Mouse (Mus musculus) neural tube, embryonic 15.5 days (tissue): Measurements from ENCODE around the gene Slc2a2. TPM values are rescaled to one million over a fixed set of nuclear protein-coding genes. Genes with fewer than 3 reads are reported as not detected.

Experiments
- ATAC-seq: fragments of 200-750 bp; cut with Nextera tagmentation; 2 replicates; pipeline ENCODE4 v1.8.0; 2017; ENCODE audit warnings: mild to moderate bottlenecking, moderate TSS enrichment, moderate library complexity; ENCODE audit not compliant: low FRiP score
- H3K27ac ChIP-seq: fragments of 300-500 bp; sonication (generic); replicated peaks from 2 replicates; pipeline ENCODE4 v1.5.1; 2015; ENCODE audit warnings: mild to moderate bottlenecking, inconsistent platforms
- H3K27me3 ChIP-seq: fragments of 300-500 bp; sonication (generic); replicated peaks from 2 replicates; pipeline ENCODE4 v1.6.1; 2015; ENCODE audit warnings: inconsistent platforms
- H3K36me3 ChIP-seq: fragments of 300-500 bp; sonication (generic); 2 replicates; pipeline ENCODE4 v1.6.1; 2015; ENCODE audit warnings: inconsistent platforms
- H3K4me1 ChIP-seq: fragments of 300-500 bp; sonication (generic); 2 replicates; pipeline ENCODE4 v1.6.1; 2015; ENCODE audit warnings: inconsistent platforms
- H3K4me2 ChIP-seq: fragments of 300-500 bp; sonication (generic); 2 replicates; pipeline ENCODE4 v1.6.1; 2015; ENCODE audit warnings: inconsistent platforms, mild to moderate bottlenecking, moderate library complexity
- H3K4me3 ChIP-seq: fragments of 300-500 bp; sonication (generic); replicated peaks from 2 replicates; pipeline ENCODE4 v1.5.1; 2015; ENCODE audit warnings: mild to moderate bottlenecking, inconsistent platforms
- H3K9ac ChIP-seq: fragments of 300-500 bp; sonication (generic); replicated peaks from 2 replicates; pipeline ENCODE4 v1.6.1; 2015; ENCODE audit warnings: mild to moderate bottlenecking, inconsistent platforms
- H3K9me3 ChIP-seq: fragments of 300-500 bp; sonication (generic); replicated peaks from 2 replicates; pipeline ENCODE4 v1.6.1; 2016; ENCODE audit warnings: inconsistent platforms
- WGBS: fragments of 180-500 bp; shearing (Covaris S2); methylation state at CpG from one replicate; pipeline ENCODE4 v1.1.7; 2015; ENCODE audit warnings: mixed read lengths; 5-methylcytosine and 5-hydroxymethylcytosine counted together
- polyA plus RNA-seq: library from polyadenylated mRNA; unstranded; fragments of >200 nt; fragmentation: Nextera tagmentation; extraction: Ambion mirVana; gene quantifications from 2 replicates; pipeline ENCODE4 v1.2.1, GENCODE M21; 2015

The Slc2a2 gene
- 0.10 and 0.11 TPM in 2 replicates for polyA plus RNA-seq

DNA sequence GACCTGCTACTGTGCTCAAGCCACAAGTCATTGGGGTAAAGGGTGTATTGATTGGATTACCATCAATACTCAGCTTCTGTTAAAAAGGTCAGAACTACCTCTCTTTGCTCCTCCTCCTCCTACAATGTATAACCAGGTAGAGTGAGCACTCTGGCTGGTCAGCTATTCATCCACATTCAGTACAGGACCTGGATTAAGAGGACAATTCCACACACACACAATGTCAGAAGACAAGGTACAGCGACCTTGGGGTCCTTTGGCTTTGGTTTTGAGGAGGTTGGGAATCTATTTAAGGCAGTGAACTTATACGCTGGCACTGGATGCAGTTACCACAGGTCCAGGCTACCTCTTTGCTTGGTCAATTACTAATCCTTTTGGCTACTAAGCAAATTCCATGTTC lies at the start of gene Slc2a2:
Slc2a2 (plus strand) TSS at position 107 of the 400 bp plus-strand sequence.
- H3K4me1 ChIP-seq = no peaks in the 10 kb centered on the region
- H3K4me2 ChIP-seq = no peak within 1 kb of the TSS
- WGBS = 85% methylated on average over 2 of the region's 2 CpGs
- no peaks in the 10 kb centered on the region for H3K27me3 ChIP-seq
- no peak for ATAC-seq
- H3K4me3 ChIP-seq = no peak within 1 kb of the TSS
- no peak within 1 kb of the TSS for H3K27ac ChIP-seq
- H3K36me3 ChIP-seq = no peaks in the 10 kb centered on the region
- H3K9me3 ChIP-seq = no peaks in the 10 kb centered on the region
- no peak within 1 kb of the TSS for H3K9ac ChIP-seq

GRCm38 (mm10) chr3:28652574-28652973 lies 45.1 kb upstream of the Slc2a2 start:
- no peak overlapping the region for H3K27ac ChIP-seq
- H3K4me2 ChIP-seq = no peak overlapping the region
- H3K9ac ChIP-seq = no peak overlapping the region
- WGBS = 61% methylated on average over 3 of the region's 3 CpGs
- no peaks in the 10 kb centered on the region for H3K9me3 ChIP-seq
- H3K36me3 ChIP-seq = peaks cover 76% of the 10 kb centered on the region
- no peaks in the 10 kb centered on the region for H3K27me3 ChIP-seq
- no peak for ATAC-seq
- no peak overlapping the region for H3K4me3 ChIP-seq
- H3K4me1 ChIP-seq = no peaks in the 10 kb centered on the region

GRCm38 (mm10) chr3:28653043-28653442 lies 44.7 kb upstream of the Slc2a2 start:
- Histone ChIP-seq H3K27me3 (no peaks in the 10 kb centered on the region), H3K27ac (no peak overlapping the region), H3K4me1 (no peaks in the 10 kb centered on the region), H3K4me3 (no peak overlapping the region), H3K4me2 (no peak overlapping the region), H3K9me3 (no peaks in the 10 kb centered on the region), H3K36me3 (peaks cover 77% of the 10 kb centered on the region), H3K9ac (no peak overlapping the region)
- 37% methylated on average over 3 of the region's 3 CpGs for WGBS
- peak; percentile 73 for ATAC-seq

DNA sequence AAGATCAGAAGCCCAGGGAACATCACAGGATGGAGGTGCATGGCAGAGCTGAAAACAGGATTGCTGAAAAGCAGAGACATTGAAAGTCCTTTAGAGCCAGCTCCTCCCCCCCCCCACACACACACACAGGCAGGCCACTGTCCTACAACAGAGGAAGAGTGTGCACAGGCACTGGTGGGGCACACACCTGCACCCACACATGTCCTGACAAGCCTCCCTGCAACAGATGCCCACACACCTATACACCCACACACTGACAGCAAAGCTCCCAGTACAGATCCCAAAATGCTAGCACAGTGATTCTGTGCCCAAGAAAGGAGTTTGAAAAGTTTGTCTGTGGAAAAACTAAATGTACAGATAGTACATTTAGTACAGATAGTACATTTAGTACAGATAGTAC lies 43.0 kb upstream of the Slc2a2 start:
- Histone ChIP-seq H3K4me3 (no peak overlapping the region), H3K27ac (no peak overlapping the region), H3K36me3 (peaks cover 64% of the 10 kb centered on the region), H3K9me3 (no peaks in the 10 kb centered on the region), H3K9ac (no peak overlapping the region), H3K4me1 (no peaks in the 10 kb centered on the region), H3K4me2 (no peak overlapping the region), H3K27me3 (no peaks in the 10 kb centered on the region)
- ATAC-seq = no peak

DNA sequence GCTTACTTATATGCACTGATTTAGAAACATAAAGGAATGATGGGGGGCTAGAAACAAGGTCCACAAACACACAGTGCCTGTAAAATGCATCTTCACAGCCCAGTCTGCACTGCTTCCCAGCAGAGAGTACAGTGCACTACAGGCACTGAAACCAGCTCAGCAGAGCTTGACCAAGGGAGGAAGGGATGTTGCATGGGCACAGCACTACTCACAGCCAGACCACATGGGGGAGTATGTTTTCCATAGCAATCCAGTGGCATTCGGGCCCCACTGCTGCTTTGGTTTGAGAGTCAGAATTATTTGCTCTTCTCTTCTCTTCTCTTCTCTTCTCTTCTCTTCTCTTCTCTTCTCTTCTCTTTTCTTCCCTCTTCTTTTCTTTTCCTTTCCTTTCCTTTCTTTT lies 39.4 kb upstream of the Slc2a2 start:
- no peak overlapping the region for H3K4me2 ChIP-seq
- 52% methylated on average over 1 of the region's 1 CpGs for WGBS
- no peaks in the 10 kb centered on the region for H3K9me3 ChIP-seq
- no peaks in the 10 kb centered on the region for H3K4me1 ChIP-seq
- no peak for ATAC-seq
- H3K4me3 ChIP-seq = no peak overlapping the region
- H3K27me3 ChIP-seq = no peaks in the 10 kb centered on the region
- no peak overlapping the region for H3K27ac ChIP-seq
- H3K36me3 ChIP-seq = peaks cover 59% of the 10 kb centered on the region
- no peak overlapping the region for H3K9ac ChIP-seq

GRCm38 (mm10) chr3:28680851-28681250 lies 16.9 kb upstream of the Slc2a2 start:
- ATAC-seq = no peak
- no peaks in the 10 kb centered on the region for H3K9me3 ChIP-seq
- H3K9ac ChIP-seq = no peak overlapping the region
- WGBS = 77% methylated on average over 7 of the region's 7 CpGs
- no peak overlapping the region for H3K4me3 ChIP-seq
- H3K27me3 ChIP-seq = no peaks in the 10 kb centered on the region
- H3K36me3 ChIP-seq = no peaks in the 10 kb centered on the region
- no peak overlapping the region for H3K4me2 ChIP-seq
- H3K4me1 ChIP-seq = no peaks in the 10 kb centered on the region
- H3K27ac ChIP-seq = no peak overlapping the region

- no peak overlapping the region for H3K27ac ChIP-seq
- no peaks in the 10 kb centered on the region for H3K36me3 ChIP-seq
- 36% methylated on average over 6 of the region's 6 CpGs for WGBS
- H3K4me3 ChIP-seq = no peak overlapping the region
- no peak overlapping the region for H3K9ac ChIP-seq
- no peak for ATAC-seq
- no peaks in the 10 kb centered on the region for H3K4me1 ChIP-seq
- H3K27me3 ChIP-seq = no peaks in the 10 kb centered on the region
- no peaks in the 10 kb centered on the region for H3K9me3 ChIP-seq
- no peak overlapping the region for H3K4me2 ChIP-seq
Observed at GRCm38 (mm10) chr3:28681866-28682265, 15.8 kb upstream of the Slc2a2 start.

GRCm38 (mm10) chr3:28682411-28682810 lies 15.3 kb upstream of the Slc2a2 start:
- H3K4me1 ChIP-seq = no peaks in the 10 kb centered on the region
- no peak overlapping the region for H3K4me3 ChIP-seq
- H3K27ac ChIP-seq = no peak overlapping the region
- no peak overlapping the region for H3K9ac ChIP-seq
- no peaks in the 10 kb centered on the region for H3K27me3 ChIP-seq
- WGBS = 54% methylated on average over 3 of the region's 3 CpGs
- no peak overlapping the region for H3K4me2 ChIP-seq
- no peaks in the 10 kb centered on the region for H3K9me3 ChIP-seq
- ATAC-seq = no peak
- no peaks in the 10 kb centered on the region for H3K36me3 ChIP-seq

DNA sequence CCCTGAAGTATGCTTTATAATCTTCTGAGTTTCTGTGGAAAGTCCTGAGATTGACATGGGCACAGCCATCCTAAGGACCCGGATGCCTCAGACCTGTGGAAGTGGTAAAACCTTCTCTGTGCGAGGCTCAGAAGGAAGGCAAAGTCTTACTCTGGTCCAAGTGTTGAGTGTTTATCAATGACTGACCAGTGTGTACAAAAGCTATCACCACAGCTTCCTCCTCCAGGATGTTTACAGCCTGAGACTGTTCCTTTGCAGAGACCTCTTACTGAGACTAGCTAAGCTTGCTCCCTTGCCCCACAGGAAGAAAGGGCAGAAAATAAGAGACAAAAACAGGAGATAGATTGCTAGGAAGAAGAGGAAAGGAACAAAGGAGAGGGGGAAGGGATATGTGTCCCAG lies 12.2 kb upstream of the Slc2a2 start:
- Histone ChIP-seq H3K4me3 (no peak overlapping the region), H3K9ac (no peak overlapping the region), H3K4me2 (no peak overlapping the region), H3K36me3 (no peaks in the 10 kb centered on the region), H3K27ac (no peak overlapping the region), H3K9me3 (no peaks in the 10 kb centered on the region), H3K4me1 (no peaks in the 10 kb centered on the region), H3K27me3 (no peaks in the 10 kb centered on the region)
- no peak for ATAC-seq
- 90% methylated on average over 2 of the region's 2 CpGs for WGBS

DNA sequence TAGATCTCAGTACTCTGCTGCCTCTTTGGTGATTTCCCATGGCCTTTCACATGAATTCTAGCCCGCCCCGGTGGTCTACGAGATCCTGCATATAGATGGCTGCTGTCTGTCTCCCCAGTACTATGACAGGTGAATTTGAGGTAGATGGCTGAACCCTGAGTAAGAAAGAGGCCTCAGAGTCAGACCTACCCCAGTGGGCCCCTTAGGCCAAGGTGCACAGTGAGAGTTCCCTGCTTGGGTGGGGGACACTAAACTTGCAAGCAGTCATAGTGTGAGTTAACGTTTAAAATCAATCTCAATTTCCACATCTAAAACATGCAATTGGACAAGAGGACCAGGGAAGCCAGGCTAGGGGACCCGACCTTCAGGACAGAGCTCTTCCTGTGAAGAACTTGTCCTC lies 2.9 kb upstream of the Slc2a2 start:
- H3K4me3 ChIP-seq = no peak overlapping the region
- H3K27me3 ChIP-seq = no peaks in the 10 kb centered on the region
- no peak overlapping the region for H3K27ac ChIP-seq
- no peaks in the 10 kb centered on the region for H3K4me1 ChIP-seq
- H3K9ac ChIP-seq = no peak overlapping the region
- H3K9me3 ChIP-seq = no peaks in the 10 kb centered on the region
- WGBS = 96% methylated on average over 5 of the region's 5 CpGs
- ATAC-seq = no peak
- no peaks in the 10 kb centered on the region for H3K36me3 ChIP-seq
- H3K4me2 ChIP-seq = no peak overlapping the region

- no peaks in the 10 kb centered on the region for H3K9me3 ChIP-seq
- H3K27ac ChIP-seq = no peak overlapping the region
- no peaks in the 10 kb centered on the region for H3K27me3 ChIP-seq
- H3K9ac ChIP-seq = no peak overlapping the region
- no peak overlapping the region for H3K4me2 ChIP-seq
- WGBS = 84% methylated on average over 13 of the region's 13 CpGs
- ATAC-seq = peak; percentile 28; the same call in 1 of the 2 replicates
- no peaks in the 10 kb centered on the region for H3K36me3 ChIP-seq
- H3K4me3 ChIP-seq = no peak overlapping the region
- H3K4me1 ChIP-seq = no peaks in the 10 kb centered on the region
Observed at GRCm38 (mm10) chr3:28695608-28696007, 2.1 kb upstream of the Slc2a2 start.

DNA sequence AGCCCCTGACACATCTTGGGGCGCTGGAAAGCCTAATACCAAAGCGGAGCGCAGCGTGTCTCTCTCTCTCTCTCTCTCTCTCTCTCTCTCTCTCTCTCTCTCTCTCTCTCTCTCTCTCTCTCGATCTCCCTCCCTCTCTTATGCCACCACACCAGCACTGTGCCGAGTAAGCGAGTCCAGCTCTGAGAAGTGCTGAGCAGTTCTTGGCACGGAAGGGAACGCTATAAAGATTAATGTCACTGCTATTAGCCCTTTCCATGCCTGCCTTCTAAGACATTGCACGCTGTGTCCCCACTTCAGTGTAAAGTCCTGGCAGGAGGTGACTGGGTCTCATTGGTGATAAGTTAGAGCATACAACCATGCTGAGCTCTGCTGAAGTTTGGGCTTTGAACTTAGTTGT lies 1.5 kb upstream of the Slc2a2 start:
- WGBS = 67% methylated on average over 10 of the region's 10 CpGs
- ATAC-seq = peak; percentile 47; the same call in 1 of the 2 replicates
- no peak overlapping the region for H3K4me3 ChIP-seq

GRCm38 (mm10) chr3:28699601-28700000 lies 1.9 kb downstream of the Slc2a2 start:
- Histone ChIP-seq H3K36me3 (no peaks in the 10 kb centered on the region), H3K9me3 (no peaks in the 10 kb centered on the region), H3K27ac (no peak overlapping the region), H3K9ac (no peak overlapping the region), H3K27me3 (no peaks in the 10 kb centered on the region), H3K4me3 (no peak overlapping the region), H3K4me1 (no peaks in the 10 kb centered on the region), H3K4me2 (no peak overlapping the region)
- no peak for ATAC-seq
- WGBS = 84% methylated on average over 4 of the region's 4 CpGs

More for the DNA sequence above, 1.5 kb upstream of the Slc2a2 start:
- no peaks in the 10 kb centered on the region for H3K9me3 ChIP-seq
- H3K4me2 ChIP-seq = no peak overlapping the region
- no peaks in the 10 kb centered on the region for H3K36me3 ChIP-seq
- no peaks in the 10 kb centered on the region for H3K4me1 ChIP-seq
- no peak overlapping the region for H3K27ac ChIP-seq
- no peak overlapping the region for H3K9ac ChIP-seq
- H3K27me3 ChIP-seq = no peaks in the 10 kb centered on the region
